Mouse (Mus musculus): Measurements from ENCODE around the gene Avil. TPM values are rescaled to one million over a fixed set of nuclear protein-coding genes. Genes with fewer than 3 reads are reported as not detected.
A peak's percentile ranks its signal among the peaks of the same experiment; 100 is the strongest.

Avil gene
- polyA plus RNA-seq, 1 experiment from 2014 or later = 0.20 TPM

- WGBS = 4% methylated on average over 56 of the region's 56 CpGs
- peak; percentile 85 for ATAC-seq
- Histone ChIP-seq H3K9me3 (ENCODE audit: control insufficient read depth) (no peaks in the 10 kb centered on the region), H3K4me2 (replicated peaks; ENCODE audit: low read depth) (peak within 1 kb of the TSS; percentile 79), H3K27me3 (replicated peaks; ENCODE audit: control insufficient read depth, insufficient read depth, low read length) (no peaks in the 10 kb centered on the region), H3K36me3 (ENCODE audit: control insufficient read depth, insufficient read depth) (peaks cover 23% of the 10 kb centered on the region), H3K9ac (ENCODE audit: low read depth, low read length) (peak within 1 kb of the TSS; percentile 68), H3K4me1 (replicated peaks; ENCODE audit: control insufficient read depth, insufficient read depth, low read length) (no peaks in the 10 kb centered on the region), H3K4me3 (ENCODE audit: low read depth, low read length) (peak within 1 kb of the TSS; percentile 80), H3K27ac (ENCODE audit: low read depth, low read length) (peak within 1 kb of the TSS; percentile 16; the same call in 1 of the 2 replicates)
- peak; percentile 99 for TF ChIP-seq CTCF (IDR thresholded peaks at IDR 0.05; ENCODE audit: low read depth)
Observed at GRCm38 (mm10) chr10:127030336-127031296, 30.1 kb downstream of the Avil start, which contains the start of gene Tsfm. Gene Tsfm, minus strand, starts transcription at chr10:127030840.

GRCm38 (mm10) chr10:127033301-127033741 lies 32.8 kb downstream of the Avil start:
- H3K4me1 ChIP-seq (replicated peaks; ENCODE audit: control insufficient read depth, insufficient read depth, low read length) = no peaks in the 10 kb centered on the region
- no peak overlapping the region for H3K4me3 ChIP-seq (ENCODE audit: low read depth, low read length)
- 83% methylated on average over 7 of the region's 8 CpGs for WGBS
- 0 out of 2 replicates have a peak, but pooled peaks cover 4% of the 10 kb centered on the region for H3K36me3 ChIP-seq (ENCODE audit: control insufficient read depth, insufficient read depth)
- H3K9ac ChIP-seq (ENCODE audit: low read depth, low read length) = no peak overlapping the region
- no peak for TF ChIP-seq CTCF (IDR thresholded peaks at IDR 0.05; ENCODE audit: low read depth)
- H3K4me2 ChIP-seq (replicated peaks; ENCODE audit: low read depth) = no peak overlapping the region
- H3K27ac ChIP-seq (ENCODE audit: low read depth, low read length) = no peak overlapping the region
- no peaks in the 10 kb centered on the region for H3K9me3 ChIP-seq (ENCODE audit: control insufficient read depth)
- no peaks in the 10 kb centered on the region for H3K27me3 ChIP-seq (replicated peaks; ENCODE audit: control insufficient read depth, insufficient read depth, low read length)
- ATAC-seq = no peak

GRCm38 (mm10) chr10:127036273-127036672 lies 35.8 kb downstream of the Avil start:
- H3K27me3 ChIP-seq (replicated peaks; ENCODE audit: control insufficient read depth, insufficient read depth, low read length) = no peaks in the 10 kb centered on the region
- TF ChIP-seq CTCF (IDR thresholded peaks at IDR 0.05; ENCODE audit: low read depth) = no peak
- no peak overlapping the region for H3K9ac ChIP-seq (ENCODE audit: low read depth, low read length)
- WGBS = 78% methylated on average over 12 of the region's 12 CpGs
- H3K36me3 ChIP-seq (ENCODE audit: control insufficient read depth, insufficient read depth) = no peaks in the 10 kb centered on the region
- H3K9me3 ChIP-seq (ENCODE audit: control insufficient read depth) = no peaks in the 10 kb centered on the region
- no peaks in the 10 kb centered on the region; the same call in 1 of the 2 replicates for H3K4me1 ChIP-seq (replicated peaks; ENCODE audit: control insufficient read depth, insufficient read depth, low read length)
- H3K4me3 ChIP-seq (ENCODE audit: low read depth, low read length) = no peak overlapping the region
- no peak overlapping the region for H3K27ac ChIP-seq (ENCODE audit: low read depth, low read length)
- ATAC-seq = no peak
- no peak overlapping the region for H3K4me2 ChIP-seq (replicated peaks; ENCODE audit: low read depth)

GRCm38 (mm10) chr10:127037641-127038040 lies 37.1 kb downstream of the Avil start:
- no peak for TF ChIP-seq CTCF (IDR thresholded peaks at IDR 0.05; ENCODE audit: low read depth)
- H3K27ac ChIP-seq (ENCODE audit: low read depth, low read length) = no peak overlapping the region
- H3K4me2 ChIP-seq (replicated peaks; ENCODE audit: low read depth) = no peak overlapping the region
- 71% methylated on average over 12 of the region's 12 CpGs for WGBS
- no peak overlapping the region for H3K4me3 ChIP-seq (ENCODE audit: low read depth, low read length)
- no peaks in the 10 kb centered on the region; the same call in 1 of the 2 replicates for H3K4me1 ChIP-seq (replicated peaks; ENCODE audit: control insufficient read depth, insufficient read depth, low read length)
- no peaks in the 10 kb centered on the region for H3K9me3 ChIP-seq (ENCODE audit: control insufficient read depth)
- no peaks in the 10 kb centered on the region for H3K36me3 ChIP-seq (ENCODE audit: control insufficient read depth, insufficient read depth)
- H3K27me3 ChIP-seq (replicated peaks; ENCODE audit: control insufficient read depth, insufficient read depth, low read length) = no peaks in the 10 kb centered on the region
- no peak overlapping the region for H3K9ac ChIP-seq (ENCODE audit: low read depth, low read length)
- ATAC-seq = no peak

- Histone ChIP-seq H3K27ac (ENCODE audit: low read depth, low read length) (no peak overlapping the region), H3K9me3 (ENCODE audit: control insufficient read depth) (no peaks in the 10 kb centered on the region), H3K9ac (ENCODE audit: low read depth, low read length) (peak overlapping the region; percentile 54), H3K27me3 (replicated peaks; ENCODE audit: control insufficient read depth, insufficient read depth, low read length) (no peaks in the 10 kb centered on the region), H3K36me3 (ENCODE audit: control insufficient read depth, insufficient read depth) (peaks cover 10% of the 10 kb centered on the region), H3K4me3 (ENCODE audit: low read depth, low read length) (peak overlapping the region; percentile 93), H3K4me2 (replicated peaks; ENCODE audit: low read depth) (peak overlapping the region; percentile 99), H3K4me1 (replicated peaks; ENCODE audit: control insufficient read depth, insufficient read depth, low read length) (no peaks in the 10 kb centered on the region; the same call in 1 of the 2 replicates)
- 1% methylated on average over 20 of the region's 20 CpGs for WGBS
- no peak for ATAC-seq
- TF ChIP-seq CTCF (IDR thresholded peaks at IDR 0.05; ENCODE audit: low read depth) = no peak
Observed at GRCm38 (mm10) chr10:127040569-127041214, 40.2 kb downstream of the Avil start.

- ATAC-seq = peak; percentile 41
- peak within 1 kb of the TSS; percentile 99 for H3K4me2 ChIP-seq (replicated peaks; ENCODE audit: low read depth)
- H3K36me3 ChIP-seq (ENCODE audit: control insufficient read depth, insufficient read depth) = peaks cover 10% of the 10 kb centered on the region
- peak within 1 kb of the TSS; percentile 54 for H3K9ac ChIP-seq (ENCODE audit: low read depth, low read length)
- H3K4me1 ChIP-seq (replicated peaks; ENCODE audit: control insufficient read depth, insufficient read depth, low read length) = no peaks in the 10 kb centered on the region; the same call in 1 of the 2 replicates
- TF ChIP-seq CTCF (IDR thresholded peaks at IDR 0.05; ENCODE audit: low read depth) = no peak
- WGBS = under 1% methylated on average over 28 of the region's 28 CpGs
- H3K4me3 ChIP-seq (ENCODE audit: low read depth, low read length) = peak within 1 kb of the TSS; percentile 93
- H3K27ac ChIP-seq (ENCODE audit: low read depth, low read length) = no peak within 1 kb of the TSS
- H3K27me3 ChIP-seq (replicated peaks; ENCODE audit: control insufficient read depth, insufficient read depth, low read length) = no peaks in the 10 kb centered on the region
- H3K9me3 ChIP-seq (ENCODE audit: control insufficient read depth) = no peaks in the 10 kb centered on the region
Observed at GRCm38 (mm10) chr10:127041274-127041766, 40.8 kb downstream of the Avil start, which contains the start of the genes Mettl1 and Eef1akmt3. Gene Mettl1, plus strand, starts transcription at chr10:127041414. Gene Eef1akmt3, minus strand, starts transcription at chr10:127041513.
